8 mouse cellular contexts compared by ENCODE assay signal in genomic region chr1:127487161-127487560, GRCm38 (mm10).
A peak's percentile ranks its signal among the peaks of the same experiment; 100 is the strongest.
DNase-seq lines count a peak whose midpoint lies in the region; ATAC-seq and TF ChIP-seq lines count a peak whose summit lies in the region.

No protein-coding gene starts in this region.

- no peaks in the 10 kb centered on the region for H3K4me1 ChIP-seq in thymus, adult 2 months (replicated peaks; ENCODE audit: control insufficient read depth, insufficient read depth, low read length)
- no peaks in the 10 kb centered on the region for H3K4me1 ChIP-seq in stomach, postnatal 0 days (replicated peaks; ENCODE audit: control insufficient read depth, insufficient read depth)

- H3K4me2 ChIP-seq in stomach, postnatal 0 days (replicated peaks; ENCODE audit: low read depth): no peak overlapping the region

- DNase-seq in heart, postnatal 14 days: peak; percentile 45 to 65
- DNase-seq in heart, adult 11 months: no peak
- peak; percentile 63 for DNase-seq in thymus, adult 2 months
- DNase-seq in thymus, adult 18-20 months: no peak
- peak; percentile 63 for DNase-seq in adrenal gland, postnatal 25 days
- peak; percentile 44 to 50 for DNase-seq in left cerebral cortex, postnatal 14 days (ENCODE audit: low spot score in 2 of 2)
- peak; percentile 24 for DNase-seq in stomach, postnatal 0 days (ENCODE audit: low spot score)
- DNase-seq in neural tube, embryonic 10.5 days (ENCODE audit: extremely low spot score, low spot score): no peak

- H3K9me3 ChIP-seq in stomach, postnatal 0 days (ENCODE audit: control insufficient read depth, low read length): no peaks in the 10 kb centered on the region

- TF ChIP-seq POLR2A in thymus, adult 2 months (IDR thresholded peaks at IDR 0.05; ENCODE audit: control insufficient read depth, extremely low read depth, insufficient read depth, low read length, poor library complexity): no peak

- 91% methylated on average over 4 of the region's 4 CpGs for WGBS in thymus, adult 2 months
- 81% methylated on average over 4 of the region's 4 CpGs for WGBS in stomach, postnatal 0 days

- H3K9ac ChIP-seq in stomach, postnatal 0 days (ENCODE audit: low read length): no peak overlapping the region

- H3K27ac ChIP-seq in thymus, adult 2 months (ENCODE audit: control insufficient read depth, insufficient read depth, low read length): no peak overlapping the region
- H3K27ac ChIP-seq in stomach, postnatal 0 days (replicated peaks): no peak overlapping the region

- H3K4me3 ChIP-seq in thymus, adult 2 months (ENCODE audit: control insufficient read depth, insufficient read depth, low read length): no peak overlapping the region
- no peak overlapping the region for H3K4me3 ChIP-seq in stomach, postnatal 0 days (ENCODE audit: low read depth, low read length)

- ATAC-seq in stomach, postnatal 0 days (ENCODE audit: low FRiP score, low TSS enrichment): no peak

- H3K27me3 ChIP-seq in thymus, adult 2 months (ENCODE audit: control insufficient read depth, insufficient read depth, low read length): no peaks in the 10 kb centered on the region
- no peaks in the 10 kb centered on the region for H3K27me3 ChIP-seq in stomach, postnatal 0 days (ENCODE audit: control insufficient read depth, insufficient read depth, low read length)

- intact Hi-C loops in heart, postnatal 14 days (cut with DNase I): no loop called here
- intact Hi-C loops in left cerebral cortex, postnatal 14 days (cut with DNase I): no loop called here

- TF ChIP-seq CTCF in thymus, adult 2 months (IDR thresholded peaks at IDR 0.05; ENCODE audit: borderline replicate concordance, control insufficient read depth, extremely low read depth, insufficient read depth, low read length, poor library complexity): peak; percentile 72; the same call in 1 of the 2 replicates
- peak; percentile 66 for TF ChIP-seq CTCF in stomach, postnatal 0 days (IDR thresholded peaks at IDR 0.05; ENCODE audit: low read depth)

- TF ChIP-seq EP300 in stomach, postnatal 0 days (optimal IDR thresholded peaks at IDR 0.05): no peak

- peaks cover 10% of the 10 kb centered on the region for H3K36me3 ChIP-seq in thymus, adult 2 months (ENCODE audit: control insufficient read depth, insufficient read depth, low read length)
- no peaks in the 10 kb centered on the region; the same call in 1 of the 2 replicates for H3K36me3 ChIP-seq in stomach, postnatal 0 days (ENCODE audit: control insufficient read depth, insufficient read depth, low read length)

Comparison
In these comparisons a context has a peak if more than half of its experiments do, and no peak if none do; other contexts are left out.
1. DNase-seq: peak in heart, postnatal 14 days (2 of 2), thymus, adult 2 months (single experiment), adrenal gland, postnatal 25 days (single experiment), left cerebral cortex, postnatal 14 days (2 of 2) and stomach, postnatal 0 days (single experiment); none in heart, adult 11 months (single experiment), thymus, adult 18-20 months (0 of 2) and neural tube, embryonic 10.5 days (single experiment).